Mouse (Mus musculus) E14TG2a.4 (cell line): Measurements from ENCODE around the gene Cst7.
A peak's percentile ranks its signal among the peaks of the same experiment; 100 is the strongest.

ENCODE experiments used
- H3K27me3 ChIP-seq: 2 replicates; pipeline ENCODE4 v1.6.1; 2014; ENCODE audit warnings: low read length, control low read depth; ENCODE audit not compliant: insufficient read depth
- H3K36me3 ChIP-seq: 2 replicates; pipeline ENCODE4 v1.6.1; 2014; ENCODE audit warnings: low read length, control low read depth; ENCODE audit not compliant: insufficient read depth
- H3K4me1 ChIP-seq: replicated peaks from 2 replicates; pipeline ENCODE4 v1.6.1; 2014; ENCODE audit warnings: low read depth, low read length, control low read depth
- H3K4me3 ChIP-seq: replicated peaks from 2 replicates; pipeline ENCODE4 v1.5.1; 2014; ENCODE audit warnings: mild to moderate bottlenecking, low read length
- H3K9me3 ChIP-seq: 2 replicates; pipeline ENCODE4 v1.6.1; 2014; ENCODE audit warnings: low read length, control low read depth
- CTCF ChIP-seq: conservative IDR thresholded peaks from 2 replicates; pipeline ENCODE4 v1.5.1; 2014; ENCODE audit warnings: low read length
- NANOG ChIP-seq: IDR thresholded peaks from 2 replicates; pipeline ENCODE4 v1.6.1; 2014; ENCODE audit warnings: borderline replicate concordance, low read length, mixed read lengths
- POU5F1 ChIP-seq: IDR thresholded peaks from 2 replicates; pipeline ENCODE4 v1.6.1; 2014; ENCODE audit warnings: low read length, borderline replicate concordance

Cst7 gene

GRCm38 (mm10) chr2:150579628-150580027 is 9.4 kb downstream of the Cst7 start:
- Histone ChIP-seq H3K36me3 (peaks cover 16% of the 10 kb centered on the region), H3K4me1 (no peaks in the 10 kb centered on the region), H3K9me3 (no peaks in the 10 kb centered on the region), H3K4me3 (no peak overlapping the region), H3K27me3 (no peaks in the 10 kb centered on the region)
- TF ChIP-seq POU5F1 (no peak), NANOG (no peak), CTCF (no peak)

- H3K9me3 ChIP-seq = no peaks in the 10 kb centered on the region
- peaks cover 55% of the 10 kb centered on the region for H3K36me3 ChIP-seq
- no peak overlapping the region for H3K4me3 ChIP-seq
- TF ChIP-seq POU5F1 (no peak), CTCF (peak; percentile 17; the same call in 1 of the 2 replicates)
- no peaks in the 10 kb centered on the region for H3K4me1 ChIP-seq
- no peaks in the 10 kb centered on the region for H3K27me3 ChIP-seq
Measured at GRCm38 (mm10) chr2:150589076-150589475, 18.9 kb downstream of the Cst7 start.

DNA sequence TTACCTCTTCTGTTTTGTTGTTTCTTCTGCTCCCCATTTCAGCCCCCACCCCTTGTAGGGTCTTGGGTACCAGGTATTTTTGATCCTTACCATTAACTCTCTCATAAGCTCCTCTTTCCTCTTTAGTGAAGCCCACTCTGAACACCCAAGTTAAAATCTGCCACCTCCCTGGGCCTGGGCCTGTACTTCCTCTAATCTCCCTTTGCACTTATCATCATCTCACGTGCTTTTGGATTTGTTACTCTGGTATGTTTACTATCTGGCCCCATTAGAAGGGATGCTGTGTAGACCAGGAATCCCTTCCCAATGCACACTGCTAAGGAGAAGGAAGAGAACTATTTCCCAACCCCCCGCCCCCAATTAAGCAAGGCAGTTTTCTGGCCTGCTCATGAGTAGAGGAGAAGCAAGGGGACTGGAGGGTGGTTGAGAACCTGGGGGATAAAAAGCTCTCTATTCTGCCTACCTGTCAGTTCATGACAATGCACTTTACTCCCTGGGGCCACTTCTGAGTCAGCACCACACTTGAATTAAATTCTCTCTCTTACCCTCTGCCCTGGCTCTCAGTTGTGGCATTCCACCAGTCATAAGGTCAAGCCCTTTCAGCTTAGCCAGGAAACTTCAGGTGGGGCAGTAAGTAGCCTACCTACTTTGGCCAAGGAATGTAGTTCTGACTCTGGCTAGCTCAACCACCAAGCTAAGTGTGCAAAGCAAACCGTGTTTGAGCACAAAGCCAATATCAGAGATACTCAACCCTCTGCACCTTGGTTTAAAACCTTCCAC is 25.4 kb downstream of the Cst7 start:
- no peaks in the 10 kb centered on the region for H3K27me3 ChIP-seq

GRCm38 (mm10) chr2:150600263-150600662 is 30.0 kb downstream of the Cst7 start:
- Histone ChIP-seq H3K27me3 (no peaks in the 10 kb centered on the region), H3K9me3 (no peaks in the 10 kb centered on the region), H3K36me3 (peaks cover 17% of the 10 kb centered on the region), H3K4me1 (no peaks in the 10 kb centered on the region), H3K4me3 (no peak overlapping the region)
- TF ChIP-seq NANOG = no peak
- no peak for TF ChIP-seq POU5F1
- TF ChIP-seq CTCF = no peak

More for the DNA sequence above, 25.4 kb downstream of the Cst7 start:
- H3K9me3 ChIP-seq = no peaks in the 10 kb centered on the region
- H3K4me1 ChIP-seq = no peaks in the 10 kb centered on the region
- H3K4me3 ChIP-seq = no peak overlapping the region
- peaks cover 34% of the 10 kb centered on the region for H3K36me3 ChIP-seq
- TF ChIP-seq POU5F1 = no peak
- no peak for TF ChIP-seq NANOG
- no peak for TF ChIP-seq CTCF

DNA sequence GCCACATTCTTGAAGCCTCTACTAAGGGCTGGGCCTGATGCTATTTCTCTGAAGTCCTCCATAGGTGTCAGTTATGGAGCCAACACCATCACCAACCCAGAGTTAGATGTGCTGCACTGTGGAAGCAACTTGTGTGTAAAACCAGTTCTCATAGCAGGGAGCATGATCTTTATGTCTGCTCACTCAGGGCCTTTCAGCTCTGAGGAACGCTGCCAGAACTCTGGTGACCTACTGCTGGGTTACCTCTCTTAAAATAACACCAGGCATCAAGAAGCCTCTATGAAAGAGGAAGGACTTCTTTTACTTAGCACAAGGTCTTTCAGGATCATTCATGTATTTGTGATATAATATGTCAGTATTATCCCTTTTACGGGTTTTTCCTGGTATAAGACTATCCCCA is 32.0 kb downstream of the Cst7 start:
- Histone ChIP-seq H3K27me3 (no peaks in the 10 kb centered on the region), H3K4me3 (no peak overlapping the region), H3K4me1 (peaks cover 2% of the 10 kb centered on the region; the same call in 1 of the 2 replicates), H3K36me3 (peaks cover 4% of the 10 kb centered on the region; the same call in 1 of the 2 replicates), H3K9me3 (no peaks in the 10 kb centered on the region)
- TF ChIP-seq NANOG (no peak), CTCF (no peak), POU5F1 (no peak)

DNA sequence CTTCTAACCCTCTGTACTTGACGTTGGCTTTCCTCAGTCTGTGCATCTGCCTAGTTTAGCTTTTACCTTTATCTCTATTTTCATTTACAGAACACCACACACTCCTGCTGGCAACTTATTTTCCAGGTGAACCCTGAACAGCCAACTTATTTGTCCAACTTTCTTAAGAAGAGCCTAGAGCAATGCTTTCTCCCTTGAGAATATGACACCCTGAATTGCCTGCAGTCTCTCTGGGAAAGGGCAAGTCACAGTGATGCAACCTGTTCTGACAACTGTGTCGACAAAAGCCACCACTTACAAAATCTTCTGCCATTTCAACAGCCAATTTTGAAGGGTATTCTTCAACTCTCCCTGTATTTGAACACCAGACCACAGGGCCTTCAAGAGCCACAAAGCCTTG is 34.6 kb downstream of the Cst7 start:
- H3K9me3 ChIP-seq = no peaks in the 10 kb centered on the region
- H3K4me1 ChIP-seq = peaks cover 19% of the 10 kb centered on the region
- no peaks in the 10 kb centered on the region for H3K27me3 ChIP-seq
- peaks cover 4% of the 10 kb centered on the region; the same call in 1 of the 2 replicates for H3K36me3 ChIP-seq
- H3K4me3 ChIP-seq = no peak overlapping the region
- no peak for TF ChIP-seq NANOG
- TF ChIP-seq POU5F1 = no peak
- TF ChIP-seq CTCF = no peak

DNA sequence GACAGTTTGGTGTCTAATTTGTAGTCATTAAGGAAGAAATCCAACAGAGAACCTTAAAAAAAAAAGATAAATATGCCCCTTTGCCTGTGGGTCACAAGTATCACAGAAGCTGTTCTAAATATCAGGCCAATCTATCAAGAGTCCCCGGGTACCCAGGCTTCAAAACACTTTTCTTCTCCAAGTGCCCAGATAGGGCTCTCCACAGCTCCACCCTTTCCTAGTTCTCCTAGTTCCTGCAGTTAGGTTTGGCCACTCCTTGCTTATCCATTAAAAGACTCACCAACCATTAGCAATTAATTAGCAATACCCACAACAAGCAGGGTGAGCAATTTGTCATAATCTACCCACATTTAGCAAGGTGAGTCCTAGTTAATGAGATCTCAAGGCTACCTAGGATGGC is 36.9 kb downstream of the Cst7 start:
- H3K4me3 ChIP-seq = no peak overlapping the region
- 0 out of 2 replicates have a peak, but pooled peaks cover 3% of the 10 kb centered on the region for H3K27me3 ChIP-seq
- no peaks in the 10 kb centered on the region for H3K9me3 ChIP-seq
- H3K4me1 ChIP-seq = peaks cover 19% of the 10 kb centered on the region
- H3K36me3 ChIP-seq = no peaks in the 10 kb centered on the region; the same call in 1 of the 2 replicates
- TF ChIP-seq POU5F1 (no peak), NANOG (no peak), CTCF (no peak)

DNA sequence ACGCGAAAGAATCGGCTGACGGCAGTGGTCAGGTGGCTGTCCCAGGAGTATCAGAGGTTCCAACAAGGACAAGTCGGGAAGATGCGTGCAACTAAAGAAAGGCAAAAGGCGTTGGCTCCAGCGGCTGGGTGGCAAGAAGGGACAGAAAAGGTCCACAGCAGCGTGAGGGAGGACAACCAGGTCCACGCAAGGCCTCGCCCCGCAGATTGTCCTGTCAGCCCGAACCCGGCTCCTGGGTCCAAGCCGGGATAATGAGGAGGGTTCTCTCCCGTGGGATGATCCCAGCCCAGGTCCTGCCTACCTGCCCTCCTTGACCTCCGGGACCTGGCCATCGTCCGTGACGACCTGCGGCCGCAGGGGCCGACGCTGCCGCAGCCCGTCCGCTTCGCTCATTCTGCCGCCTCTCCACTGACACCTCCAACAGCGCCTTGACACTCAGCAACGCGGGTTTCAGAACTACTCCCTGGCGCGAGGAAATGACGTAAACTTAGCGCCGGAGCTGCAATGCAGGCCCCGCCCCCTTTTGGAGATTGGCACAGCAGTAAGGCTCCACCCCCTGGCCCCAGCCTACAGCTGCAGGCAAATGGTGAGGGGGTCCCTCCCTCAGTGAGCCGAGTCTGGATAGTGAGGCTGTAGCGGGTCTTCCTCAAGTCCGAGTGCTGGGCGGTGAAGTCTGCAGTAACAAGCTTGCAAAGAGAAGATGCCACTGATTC is 38.0 kb downstream of the Cst7 start, which contains the start of gene Apmap:
Apmap (minus strand) TSS at position 481 of the 713 bp plus-strand sequence.
- Histone ChIP-seq H3K4me1 (peaks cover 19% of the 10 kb centered on the region), H3K9me3 (no peaks in the 10 kb centered on the region), H3K36me3 (no peaks in the 10 kb centered on the region; the same call in 1 of the 2 replicates), H3K4me3 (peak within 1 kb of the TSS; percentile 98), H3K27me3 (0 out of 2 replicates have a peak, but pooled peaks cover 3% of the 10 kb centered on the region)
- TF ChIP-seq CTCF (no peak), POU5F1 (no peak), NANOG (no peak)
